Mouse (Mus musculus) megakaryocyte, embryonic 14.5 days (primary cell): Measurements from ENCODE around the gene Lct.

ENCODE experiments used
- FLI1 ChIP-seq: IDR thresholded peaks from 2 replicates; pipeline ENCODE4 v1.6.1; 2012; ENCODE audit warnings: low read length, inconsistent platforms, mixed read lengths
- GATA1 ChIP-seq: IDR thresholded peaks from 3 replicates; pipeline ENCODE4 v1.6.1; 2012; ENCODE audit warnings: mixed read lengths, low read length, inconsistent platforms, borderline replicate concordance

DNA sequence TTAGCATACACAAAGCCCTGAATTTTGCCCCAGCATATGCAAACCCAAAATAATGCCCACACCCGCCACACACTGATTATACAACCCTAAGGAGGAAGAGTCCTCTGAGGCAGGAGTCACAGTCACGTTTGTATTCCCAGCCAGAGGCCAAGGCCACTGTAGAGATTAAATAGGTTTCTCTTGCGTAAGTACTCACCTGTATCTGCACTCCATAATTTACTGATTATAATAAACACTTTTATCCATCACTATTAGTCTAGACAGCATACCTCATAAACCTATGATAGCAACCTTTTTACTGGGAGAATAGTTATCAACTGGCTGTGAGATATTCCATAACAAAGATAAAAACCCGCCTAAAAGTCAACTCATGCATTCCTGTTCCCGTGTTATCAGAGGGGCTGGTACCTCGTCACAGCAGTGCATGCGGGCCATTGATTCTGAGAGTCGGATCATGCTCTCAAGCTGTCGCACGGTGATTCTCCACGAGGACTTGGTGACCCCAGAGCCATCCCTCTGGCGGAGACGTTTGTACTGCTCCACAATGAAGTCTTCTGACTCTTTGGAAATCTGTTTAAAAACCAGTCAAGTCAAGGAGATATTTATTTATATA, 9.7 kb upstream of the Lct start:
- no peak for TF ChIP-seq FLI1
- TF ChIP-seq GATA1, result no peak
